Mouse (Mus musculus): ENCODE results near the gene Cybrd1.

The Cybrd1 gene

GRCm38 (mm10) chr2:71117797-71118708 is at the start of gene Cybrd1:
Gene Cybrd1 (plus strand): TSS chr2:71117923.
- CTCF ChIA-PET: interaction anchor here (0.7 kb wide), 1 partner anchor 443 kb away, joined by 3 read pairs; no protein-coding TSS in a partner anchor

GRCm38 (mm10) chr2:71071601-71072000 is 46.1 kb upstream of the Cybrd1 start:
- CTCF ChIA-PET: no interaction called here

- CTCF ChIA-PET: no interaction called here
These were observed 44.4 kb upstream of the Cybrd1 start for GRCm38 (mm10) chr2:71073330-71073729.

DNA sequence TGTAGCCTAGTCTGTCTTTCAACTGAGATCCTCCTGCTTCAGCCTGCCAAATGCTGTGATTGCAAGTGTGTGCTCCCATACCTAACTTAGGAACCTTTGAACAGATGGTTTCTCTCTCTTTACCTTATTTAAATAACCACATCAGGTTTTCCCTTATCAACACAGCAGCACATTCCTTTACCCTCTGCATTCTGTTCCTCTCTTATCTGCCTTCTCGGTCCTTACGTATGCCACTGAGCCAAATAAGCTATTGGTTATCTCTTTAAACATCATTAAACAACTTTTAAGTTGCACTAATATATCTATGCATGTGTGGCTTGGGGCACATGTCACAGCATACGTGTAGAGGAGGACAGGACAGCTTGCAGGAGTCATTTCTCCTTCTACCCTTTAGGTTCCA is 43.9 kb upstream of the Cybrd1 start:
- CTCF ChIA-PET: no interaction called here

DNA sequence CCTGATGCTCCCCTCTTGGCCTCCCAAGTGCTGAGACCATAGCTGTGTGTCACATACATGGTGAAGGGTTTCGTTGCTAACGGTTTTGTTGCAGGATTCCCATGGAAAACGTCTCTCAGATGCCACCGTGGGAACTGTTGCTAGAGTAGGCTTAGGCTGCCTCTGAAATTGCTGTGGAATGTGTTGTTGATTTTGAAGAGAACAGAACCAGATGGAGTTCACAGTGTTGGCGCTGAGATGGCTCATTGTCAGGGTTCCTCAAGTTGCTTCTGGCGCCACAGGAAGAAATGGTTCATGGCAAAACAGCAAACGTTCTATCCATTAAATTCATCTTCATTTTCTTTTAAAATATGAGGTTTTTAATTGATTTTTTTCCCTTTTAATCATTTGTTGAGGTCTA is 35.3 kb upstream of the Cybrd1 start:
- CTCF ChIA-PET: no interaction called here

DNA sequence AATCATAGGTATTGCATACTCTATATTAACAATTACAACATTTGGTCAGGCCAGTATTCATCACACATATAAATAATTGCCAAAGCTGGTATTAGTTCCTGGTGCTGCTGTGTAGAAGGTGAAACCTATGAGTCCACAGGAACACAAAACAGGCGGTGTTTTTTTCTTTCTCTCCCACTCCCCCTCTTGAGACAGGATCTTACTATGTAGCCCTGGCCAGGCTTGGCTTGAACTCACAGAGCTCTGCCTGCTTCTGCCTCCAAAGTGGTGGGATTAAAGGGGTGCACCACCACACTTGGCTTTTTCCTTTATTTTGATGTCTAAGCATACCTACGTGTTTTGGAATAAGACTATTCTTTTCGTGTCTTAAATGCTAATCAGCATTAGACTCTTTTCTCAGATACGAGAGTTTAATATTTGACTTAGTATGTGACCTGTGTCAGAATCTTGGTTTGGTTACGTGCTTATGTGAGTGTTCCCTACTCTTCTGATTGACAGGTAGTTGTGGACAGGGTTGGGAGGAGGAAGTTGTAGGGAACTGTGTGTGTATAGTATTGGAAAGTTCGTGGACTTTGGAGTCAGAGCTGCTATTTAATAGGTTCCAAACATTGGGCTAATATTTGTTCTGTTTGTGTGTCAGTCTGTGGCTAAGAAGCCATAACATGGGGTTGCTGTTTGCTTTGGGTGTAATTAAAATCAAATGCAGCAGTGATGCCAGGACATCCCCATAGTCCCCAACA is 34.1 kb upstream of the Cybrd1 start:
- CTCF ChIA-PET: no interaction called here

DNA sequence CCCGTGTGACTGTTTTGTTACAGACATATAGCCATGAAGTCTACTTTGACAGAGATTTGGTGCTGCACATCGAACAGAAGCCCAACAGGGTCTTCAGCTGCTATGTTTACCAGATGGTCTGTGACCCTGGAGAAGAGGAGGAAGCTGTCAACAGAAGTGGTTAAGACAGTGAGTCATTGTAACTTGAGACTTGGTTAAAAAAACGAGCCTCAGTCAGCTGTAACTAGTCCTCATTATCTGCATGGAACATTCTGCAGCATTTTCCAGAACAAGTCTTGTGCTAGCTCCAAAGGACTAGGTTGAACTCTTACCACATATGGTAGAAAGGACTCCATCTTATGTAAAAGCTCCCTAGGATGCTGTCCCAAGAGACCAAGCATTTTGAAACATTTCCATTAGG is 28.0 kb upstream of the Cybrd1 start:
- CTCF ChIA-PET: interaction anchor here (0.6 kb wide), 1 partner anchor 123 kb away, joined by 5 read pairs; no protein-coding TSS in a partner anchor

DNA sequence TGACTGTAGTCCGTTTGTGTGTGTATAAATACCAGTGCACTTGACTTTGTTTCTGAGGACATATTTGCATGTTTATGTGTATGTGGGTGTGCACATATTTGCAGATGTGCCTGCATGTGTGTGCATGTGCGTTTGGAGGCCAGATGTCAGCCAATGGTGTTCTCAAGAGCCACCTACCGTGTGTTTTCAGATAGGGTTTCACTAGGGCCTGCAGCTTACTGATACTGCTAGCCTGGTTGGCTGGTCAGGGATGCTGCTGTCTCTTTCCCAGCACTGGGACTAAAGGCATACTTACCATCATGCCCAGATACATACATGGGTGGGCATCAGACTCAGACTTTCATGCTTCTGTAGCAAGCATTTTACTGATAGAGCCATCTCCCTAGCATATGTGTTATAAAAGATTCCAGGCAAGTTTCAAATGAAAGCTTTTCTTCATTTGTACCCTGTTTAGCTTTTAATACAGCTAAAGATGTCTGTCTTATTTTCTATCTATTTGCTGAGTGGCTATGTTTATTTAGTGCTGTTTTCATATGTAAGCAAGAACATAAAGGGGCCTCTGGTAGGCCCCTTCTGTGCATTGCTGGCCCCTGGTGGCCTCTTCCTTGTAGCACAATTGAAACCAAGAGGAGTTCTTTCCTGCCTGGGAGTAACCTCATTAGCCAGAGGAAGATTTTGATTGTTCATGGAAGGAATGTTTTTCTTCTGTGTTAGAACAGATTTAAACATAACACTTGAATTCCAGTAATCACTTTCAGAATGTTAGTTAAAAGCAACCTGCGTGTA is 26.9 kb upstream of the Cybrd1 start:
- CTCF ChIA-PET: interaction anchor here (0.6 kb wide), 1 partner anchor 124 kb away, joined by 5 read pairs; no protein-coding TSS in a partner anchor

- CTCF ChIA-PET: no interaction called here
These were observed 21.6 kb upstream of the Cybrd1 start for GRCm38 (mm10) chr2:71096170-71096569.

DNA sequence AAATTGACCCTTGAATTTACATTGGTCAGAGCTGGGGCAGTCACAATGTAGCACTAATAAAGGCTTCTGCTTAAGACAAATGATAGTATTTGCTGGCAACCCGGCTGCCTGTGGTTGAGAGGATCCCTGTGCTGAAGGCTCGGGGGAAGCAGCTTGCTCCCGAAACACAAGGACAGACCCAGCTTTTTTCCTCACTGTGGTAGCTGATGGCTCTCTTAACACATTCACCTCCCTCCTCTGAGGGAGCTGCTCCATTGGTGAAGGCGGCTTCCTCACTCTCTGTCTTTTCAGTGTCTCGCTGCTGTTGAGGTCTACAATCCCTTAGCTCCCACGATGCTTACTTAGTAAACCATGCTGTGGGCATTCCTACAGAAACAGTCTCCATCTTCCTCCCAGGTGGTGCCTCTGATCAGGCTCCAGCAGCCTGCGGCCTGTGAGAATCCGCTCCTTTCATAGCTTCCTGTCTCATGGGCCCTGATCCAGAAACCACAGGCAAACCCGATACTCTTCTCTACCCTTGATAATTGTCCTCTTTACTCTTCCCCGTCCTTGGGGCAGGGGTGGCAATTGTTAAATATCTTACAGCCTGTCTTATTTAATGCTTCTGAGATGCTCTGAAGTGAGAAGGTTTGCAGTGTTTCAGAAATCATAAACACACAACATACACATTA is 15.0 kb upstream of the Cybrd1 start:
- CTCF ChIA-PET: interaction anchor here (0.5 kb wide), 1 partner anchor 99 kb away, joined by 3 read pairs; no protein-coding TSS in a partner anchor

DNA sequence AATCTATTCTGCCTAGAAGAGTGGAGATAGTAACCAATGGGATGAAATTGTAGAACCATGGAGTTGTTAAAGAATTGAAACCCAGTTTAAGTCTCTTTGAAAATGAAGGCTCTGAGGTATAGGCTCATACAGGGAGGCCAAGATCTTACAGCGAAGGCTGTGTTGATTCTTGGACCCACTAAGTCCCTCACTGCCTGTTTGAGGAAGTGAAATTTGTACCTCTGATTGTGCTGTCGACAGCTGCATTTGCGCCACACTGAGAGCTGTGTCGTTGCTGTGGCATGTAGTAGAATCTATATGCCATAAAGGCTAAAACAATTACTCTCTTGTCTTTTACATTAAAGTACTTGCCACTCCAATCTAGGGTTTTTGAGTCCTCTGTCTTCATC is 14.4 kb upstream of the Cybrd1 start:
- CTCF ChIA-PET: no interaction called here

- CTCF ChIA-PET: interaction anchor here (0.6 kb wide), 1 partner anchor 11 kb away, joined by 3 read pairs; no protein-coding TSS in a partner anchor
These were observed 13.0 kb upstream of the Cybrd1 start for GRCm38 (mm10) chr2:71104696-71105095.

- CTCF ChIA-PET: interaction anchor here (0.6 kb wide), 1 partner anchor 12 kb away, joined by 3 read pairs; no protein-coding TSS in a partner anchor
These were observed 12.1 kb upstream of the Cybrd1 start for GRCm38 (mm10) chr2:71105469-71106215.

- CTCF ChIA-PET: interaction anchor here (0.6 kb wide), 3 partner anchors 23 to 218 kb away, joined by 3 to 5 read pairs (median 4); no protein-coding TSS in a partner anchor
These were observed 10.5 kb upstream of the Cybrd1 start for GRCm38 (mm10) chr2:71107225-71107624.

DNA sequence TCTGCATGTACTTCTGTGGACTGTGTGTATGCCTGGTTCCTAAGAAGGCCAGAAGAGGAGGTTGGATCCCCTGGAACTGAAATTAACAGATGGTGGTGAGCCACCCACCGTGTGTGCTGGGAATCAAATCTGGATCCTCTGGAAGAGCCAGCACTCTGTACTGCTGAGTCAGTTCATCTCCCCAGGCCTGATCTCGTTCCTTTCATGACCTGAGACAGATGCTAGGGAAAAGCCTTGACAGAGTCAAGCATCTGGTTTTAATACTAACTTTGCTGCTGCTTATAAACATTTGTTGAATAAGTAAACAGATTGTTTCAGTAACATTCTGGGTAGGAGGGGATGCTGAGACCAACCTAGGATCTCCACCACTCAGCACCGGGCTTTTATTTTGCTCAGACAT is 9.2 kb upstream of the Cybrd1 start:
- CTCF ChIA-PET: no interaction called here

DNA sequence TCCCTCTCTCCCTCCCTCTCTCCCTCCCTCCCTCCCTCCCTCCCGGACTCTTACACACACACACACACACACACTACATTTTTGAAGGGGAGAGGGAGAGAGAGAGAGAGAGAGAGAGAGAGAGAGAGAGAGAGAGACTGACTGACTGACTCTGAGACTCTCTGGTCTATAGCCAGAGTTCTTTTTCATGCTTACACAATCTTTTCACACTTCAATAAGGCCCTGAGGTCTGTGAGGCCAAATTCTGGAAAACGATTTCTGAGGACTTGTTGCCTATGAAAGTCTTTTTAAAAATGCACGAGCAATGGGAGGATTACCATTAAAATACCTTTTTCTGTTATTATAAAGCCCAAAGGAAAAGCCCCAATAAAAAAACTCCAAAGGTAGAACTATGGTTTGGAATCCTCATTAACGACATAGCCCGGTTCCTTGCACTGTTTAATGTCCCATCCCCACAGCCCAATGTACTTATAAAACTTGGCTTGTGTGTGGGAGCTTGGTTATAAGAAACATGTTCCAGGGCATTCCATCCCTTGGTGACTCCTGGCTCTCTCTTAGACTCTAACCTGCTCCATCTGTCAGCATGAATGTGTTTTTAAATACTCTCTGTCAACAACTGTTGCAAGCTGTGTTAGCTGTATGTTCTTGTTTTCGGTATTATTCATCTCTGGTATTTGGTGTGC is 4.1 kb upstream of the Cybrd1 start:
- CTCF ChIA-PET: interaction anchor here (0.7 kb wide), 1 partner anchor 419 kb away, joined by 11 read pairs; no protein-coding TSS in a partner anchor

- CTCF ChIA-PET: interaction anchor here (0.6 kb wide), 1 partner anchor 1180 kb away, joined by 3 read pairs; no protein-coding TSS in a partner anchor
These were observed 1.6 kb upstream of the Cybrd1 start for GRCm38 (mm10) chr2:71116151-71116550.

DNA sequence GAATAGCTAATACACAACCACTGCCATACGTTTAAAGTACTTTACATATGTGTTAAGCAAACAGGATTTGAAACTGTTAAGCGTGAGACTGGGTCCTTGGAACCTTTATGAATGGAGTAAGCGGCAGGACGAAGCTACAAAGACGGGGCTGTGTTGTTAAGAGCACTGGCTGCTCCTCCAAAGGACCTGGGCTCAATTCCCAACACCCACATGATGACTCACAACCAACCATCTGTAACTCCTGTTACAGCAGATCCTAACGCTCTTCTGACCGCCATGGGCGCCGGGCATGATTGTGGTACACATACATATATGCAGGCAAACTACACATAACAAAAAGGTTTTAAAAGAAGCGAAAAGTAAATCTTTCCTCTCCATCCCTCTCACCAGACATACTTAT is 3.1 kb downstream of the Cybrd1 start:
- CTCF ChIA-PET: no interaction called here

DNA sequence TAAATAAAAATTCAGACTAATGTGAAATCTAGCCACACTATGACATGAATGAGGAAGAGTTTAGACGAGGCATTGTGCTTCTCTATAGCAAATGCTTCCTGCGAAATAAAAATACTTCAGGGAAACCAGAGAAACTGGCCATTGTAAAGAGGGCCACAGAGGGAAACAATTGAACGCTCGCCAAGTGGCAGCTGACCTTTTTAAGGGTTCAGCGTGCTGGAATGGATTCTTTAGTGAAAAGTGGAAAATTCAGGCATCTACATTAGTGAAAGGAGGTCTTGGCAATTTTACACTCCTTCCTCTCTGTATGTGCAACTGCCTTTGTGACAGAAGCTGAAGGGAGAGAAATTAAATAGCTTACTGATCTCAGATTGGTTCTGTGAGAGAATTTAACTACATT is 3.7 kb downstream of the Cybrd1 start:
- CTCF ChIA-PET: no interaction called here

Data from spleen, embryonic (tissue).